Mouse (Mus musculus): ENCODE measurements around the gene Mov10. TPM values are rescaled to one million over a fixed set of nuclear protein-coding genes. Genes with fewer than 3 reads are reported as not detected.
A peak's percentile ranks its signal among the peaks of the same experiment; 100 is the strongest.
"Not testable (repeated sequence)": the region's sequence is repeated elsewhere in the genome, so short reads cannot be mapped to it uniquely, and the experiment has no call there.

Gene Mov10
- 34.9 and 46.1 TPM in 2 replicates for polyA plus RNA-seq (2012; rRNA removed)

- peak within 1 kb of the TSS; percentile 84 for H3K27ac ChIP-seq (ENCODE audit: insufficient read depth, low read depth, low read length)
- H3K4me3 ChIP-seq (ENCODE audit: low read depth, low read length): peak within 1 kb of the TSS; percentile 89
- H3K4me1 ChIP-seq (ENCODE audit: control insufficient read depth, insufficient read depth, insufficient read length, low read length): peaks cover 5% of the 10 kb centered on the region; the same call in 1 of the 2 replicates
- under 1% methylated on average over 40 of the region's 40 CpGs for WGBS
- no peak for TF ChIP-seq CTCF (IDR thresholded peaks at IDR 0.05; ENCODE audit: extremely low read depth, insufficient read length, insufficient replicate concordance, low read depth, low read length)
- TF ChIP-seq POLR2A (IDR thresholded peaks at IDR 0.05; ENCODE audit: low read depth, low read length): peak; percentile 36; the same call in 1 of the 2 replicates
- no peaks in the 10 kb centered on the region for H3K27me3 ChIP-seq (ENCODE audit: control insufficient read depth, insufficient read depth, low read length)
- peaks cover 12% of the 10 kb centered on the region for H3K36me3 ChIP-seq (ENCODE audit: control insufficient read depth, insufficient read depth, low read length)
These were observed at the start of gene Mov10 for GRCm38 (mm10) chr3:104817991-104818748. Gene Mov10 (minus strand): TSS chr3:104818563.

DNA sequence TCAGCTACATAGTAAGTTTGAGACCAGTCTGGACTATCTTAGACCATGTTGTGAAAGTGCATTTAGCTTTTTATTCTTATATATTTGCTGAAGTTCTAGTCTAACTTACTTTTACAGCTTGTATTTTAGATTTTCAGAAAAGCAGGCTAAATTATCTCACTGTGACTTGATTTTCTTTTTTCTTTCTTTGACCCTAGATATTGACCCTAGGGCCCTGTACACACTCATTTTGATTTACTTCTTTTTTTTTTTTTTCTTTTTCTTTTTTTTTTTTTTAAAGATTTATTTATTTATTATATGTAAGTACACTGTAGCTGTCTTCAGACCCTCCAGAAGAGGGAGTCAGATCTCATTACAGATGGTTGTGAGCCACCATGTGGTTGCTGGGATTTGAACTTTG lies 48.3 kb upstream of the Mov10 start:
- H3K27ac ChIP-seq (ENCODE audit: insufficient read depth, low read depth, low read length); H3K4me3 ChIP-seq (ENCODE audit: low read depth, low read length); H3K4me1 ChIP-seq (ENCODE audit: control insufficient read depth, insufficient read depth, insufficient read length, low read length); H3K27me3 ChIP-seq (ENCODE audit: control insufficient read depth, insufficient read depth, low read length): not testable (repeated sequence)
- H3K36me3 ChIP-seq (ENCODE audit: control insufficient read depth, insufficient read depth, low read length): peaks cover 11% of the 10 kb centered on the region

DNA sequence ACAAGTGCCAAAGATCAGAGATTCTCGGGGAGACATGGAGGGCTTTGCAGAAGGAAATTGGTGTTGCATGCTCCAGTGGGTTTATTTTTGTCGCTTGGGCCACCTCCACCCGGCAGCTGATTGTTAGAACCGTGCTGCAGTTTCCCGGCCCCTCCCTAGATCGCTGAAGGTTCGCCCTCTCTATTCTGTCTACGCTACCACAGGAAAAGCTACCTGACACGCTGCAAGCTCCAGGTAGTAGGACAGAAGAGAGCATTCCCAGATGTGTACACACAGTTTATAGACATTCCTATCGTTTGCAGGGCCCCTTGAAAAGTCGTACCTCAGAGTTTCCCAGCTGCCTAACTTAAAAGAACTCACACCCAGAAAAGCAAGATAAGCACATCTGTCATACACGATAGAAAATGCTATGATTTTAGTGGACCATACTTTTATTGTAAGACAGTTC lies 47.0 kb upstream of the Mov10 start:
- Histone ChIP-seq H3K4me1 (ENCODE audit: control insufficient read depth, insufficient read depth, insufficient read length, low read length) (peaks cover 5% of the 10 kb centered on the region; the same call in 1 of the 2 replicates), H3K4me3 (ENCODE audit: low read depth, low read length) (peak overlapping the region; percentile 88), H3K36me3 (ENCODE audit: control insufficient read depth, insufficient read depth, low read length) (peaks cover 7% of the 10 kb centered on the region), H3K27ac (ENCODE audit: insufficient read depth, low read depth, low read length) (peak overlapping the region; percentile 99), H3K27me3 (ENCODE audit: control insufficient read depth, insufficient read depth, low read length) (no peaks in the 10 kb centered on the region)
- no peak for TF ChIP-seq CTCF (IDR thresholded peaks at IDR 0.05; ENCODE audit: extremely low read depth, insufficient read length, insufficient replicate concordance, low read depth, low read length)
- no peak for TF ChIP-seq POLR2A (IDR thresholded peaks at IDR 0.05; ENCODE audit: low read depth, low read length)
- under 1% methylated on average over 12 of the region's 12 CpGs for WGBS

DNA sequence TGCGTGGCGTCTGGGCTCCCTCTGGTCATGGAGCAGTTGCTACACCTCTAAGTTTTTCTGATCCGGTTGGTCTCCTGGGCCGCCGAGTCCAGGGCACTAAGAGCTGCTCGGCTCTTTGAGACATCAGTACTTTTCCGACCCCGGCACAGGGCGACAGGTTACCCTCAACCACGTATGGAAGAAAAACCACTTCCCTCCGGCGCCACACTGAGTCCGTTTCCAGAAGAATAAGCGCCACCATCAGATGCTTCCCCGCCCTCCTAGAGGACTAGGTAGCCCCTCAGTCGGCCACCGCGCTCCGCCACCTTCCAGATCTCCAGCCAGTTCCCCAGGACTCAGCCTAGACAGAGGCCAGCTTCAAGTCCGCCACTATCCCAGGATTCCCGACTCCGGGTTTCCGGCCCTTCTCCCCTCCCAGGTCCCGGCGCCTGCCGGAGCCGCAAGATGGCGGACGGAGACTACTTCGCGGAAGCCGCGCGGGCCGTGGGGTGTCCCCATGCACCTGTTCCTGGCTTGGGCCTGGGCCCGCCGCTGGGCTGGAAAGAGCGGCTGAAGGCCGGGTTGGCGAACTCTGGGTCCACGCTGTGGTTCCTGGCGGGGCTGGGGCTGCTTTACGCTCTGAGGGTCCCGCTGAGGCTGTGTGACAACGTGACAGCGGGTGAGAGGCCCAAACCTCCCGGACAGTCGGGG lies 46.4 kb upstream of the Mov10 start:
- TF ChIP-seq POLR2A (IDR thresholded peaks at IDR 0.05; ENCODE audit: low read depth, low read length): peak; percentile 89
- TF ChIP-seq CTCF (IDR thresholded peaks at IDR 0.05; ENCODE audit: extremely low read depth, insufficient read length, insufficient replicate concordance, low read depth, low read length): 0 out of 2 replicates have a peak, but pooled peaks have one; percentile 5
- H3K27ac ChIP-seq (ENCODE audit: insufficient read depth, low read depth, low read length): peak overlapping the region; percentile 99
- H3K4me3 ChIP-seq (ENCODE audit: low read depth, low read length): peak overlapping the region; percentile 88
- no peaks in the 10 kb centered on the region for H3K27me3 ChIP-seq (ENCODE audit: control insufficient read depth, insufficient read depth, low read length)
- peaks cover 5% of the 10 kb centered on the region; the same call in 1 of the 2 replicates for H3K4me1 ChIP-seq (ENCODE audit: control insufficient read depth, insufficient read depth, insufficient read length, low read length)
- WGBS: under 1% methylated on average over 48 of the region's 48 CpGs
- peaks cover 7% of the 10 kb centered on the region for H3K36me3 ChIP-seq (ENCODE audit: control insufficient read depth, insufficient read depth, low read length)

- peak within 1 kb of the TSS; percentile 88 for H3K4me3 ChIP-seq (ENCODE audit: low read depth, low read length)
- peak within 1 kb of the TSS; percentile 99 for H3K27ac ChIP-seq (ENCODE audit: insufficient read depth, low read depth, low read length)
- H3K4me1 ChIP-seq (ENCODE audit: control insufficient read depth, insufficient read depth, insufficient read length, low read length): peaks cover 5% of the 10 kb centered on the region; the same call in 1 of the 2 replicates
- peaks cover 8% of the 10 kb centered on the region for H3K36me3 ChIP-seq (ENCODE audit: control insufficient read depth, insufficient read depth, low read length)
- H3K27me3 ChIP-seq (ENCODE audit: control insufficient read depth, insufficient read depth, low read length): no peaks in the 10 kb centered on the region
- TF ChIP-seq POLR2A (IDR thresholded peaks at IDR 0.05; ENCODE audit: low read depth, low read length) (peak; percentile 97), CTCF (IDR thresholded peaks at IDR 0.05; ENCODE audit: extremely low read depth, insufficient read length, insufficient replicate concordance, low read depth, low read length) (0 out of 2 replicates have a peak, but pooled peaks have one; percentile 15)
- under 1% methylated on average over 43 of the region's 43 CpGs for WGBS
These were observed 45.7 kb upstream of the Mov10 start, which contains the start of the genes St7l and Capza1 for GRCm38 (mm10) chr3:104863786-104864650. Gene St7l (plus strand): TSS chr3:104864005. Gene Capza1 (minus strand): TSS chr3:104864505.

DNA sequence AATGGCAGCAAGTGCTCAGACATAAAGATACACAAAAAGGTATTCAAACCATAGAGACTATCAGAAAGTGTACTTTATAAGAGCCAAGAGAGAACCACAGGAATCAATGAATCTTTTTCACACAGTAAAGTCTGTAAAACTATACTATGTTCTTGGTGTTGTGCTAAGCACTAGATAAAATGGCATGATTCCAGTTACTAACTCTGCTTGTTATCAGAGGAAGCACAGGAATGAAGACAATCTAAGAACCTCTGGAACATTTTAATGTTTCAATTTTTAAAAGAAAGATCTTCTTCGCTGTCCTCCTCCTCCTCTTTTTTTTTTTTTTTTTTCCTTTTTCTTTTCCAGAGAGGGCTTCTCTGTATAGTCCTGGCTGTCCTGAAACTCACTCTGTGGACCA lies 40.2 kb upstream of the Mov10 start:
- Histone ChIP-seq H3K27ac (ENCODE audit: insufficient read depth, low read depth, low read length) (no peak overlapping the region), H3K4me3 (ENCODE audit: low read depth, low read length) (no peak overlapping the region), H3K36me3 (ENCODE audit: control insufficient read depth, insufficient read depth, low read length) (peaks cover 17% of the 10 kb centered on the region), H3K4me1 (ENCODE audit: control insufficient read depth, insufficient read depth, insufficient read length, low read length) (peaks cover 5% of the 10 kb centered on the region; the same call in 1 of the 2 replicates), H3K27me3 (ENCODE audit: control insufficient read depth, insufficient read depth, low read length) (no peaks in the 10 kb centered on the region)
- TF ChIP-seq CTCF (IDR thresholded peaks at IDR 0.05; ENCODE audit: extremely low read depth, insufficient read length, insufficient replicate concordance, low read depth, low read length) (no peak), POLR2A (IDR thresholded peaks at IDR 0.05; ENCODE audit: low read depth, low read length) (no peak)
- 91% methylated on average over 1 of the region's 1 CpGs for WGBS
